Mouse (Mus musculus): ENCODE results near the gene Agpat3.

GRCm38 (mm10) chr10:78260916-78261650 is 91.2 kb downstream of the Agpat3 start:
- TF ChIP-seq USF2 (IDR thresholded peaks at IDR 0.05; ENCODE audit: borderline replicate concordance in 1 of 2, insufficient read depth in 1 of 2, low read depth in 1 of 2, low read length in 2 of 2) (no peak), CHD2 (IDR thresholded peaks at IDR 0.05; ENCODE audit: low read length) (no peak), CTCF (IDR thresholded peaks at IDR 0.05 in 2 of 3, conservative IDR thresholded peaks at IDR 0.05 in 1 of 3; ENCODE audit: control insufficient read depth in 1 of 3, insufficient read depth in 1 of 3, low read depth in 2 of 3, low read length in 3 of 3, poor library complexity in 1 of 3, severe bottlenecking in 1 of 3) (no peak), E2F4 (IDR thresholded peaks at IDR 0.05; ENCODE audit: borderline replicate concordance, low read depth, low read length) (no peak), RAD21 (IDR thresholded peaks at IDR 0.05; ENCODE audit: low read depth, low read length) (no peak)

All from MEL (cell line).